17 mouse cellular contexts compared by ENCODE assay signal in the genomic region with DNA sequence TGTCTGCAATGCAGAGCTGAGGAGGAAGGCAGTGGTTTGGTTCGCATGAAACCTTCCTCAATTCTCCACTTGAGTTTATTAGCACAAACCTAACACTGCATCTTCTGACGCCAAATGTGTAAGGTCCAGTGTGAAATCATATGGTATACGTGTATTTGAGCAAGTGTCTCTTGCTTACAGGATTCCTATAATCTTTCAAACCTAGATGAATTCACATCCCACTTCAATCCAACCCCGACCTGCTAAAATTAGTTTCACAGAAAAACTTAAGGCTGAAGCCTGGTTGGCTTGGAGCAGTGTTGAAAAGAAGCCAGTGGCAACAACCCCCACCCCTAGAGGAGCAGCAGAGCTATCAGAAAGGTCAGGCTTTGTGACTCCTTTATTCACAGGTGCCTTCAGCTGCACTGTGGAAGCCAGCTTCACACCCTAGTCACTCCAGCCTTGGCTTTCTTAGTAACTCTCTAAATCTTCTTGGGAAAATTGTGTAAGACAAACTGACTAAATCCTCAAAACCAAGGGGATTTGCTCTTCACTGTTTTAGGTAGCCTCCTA. TPM values are rescaled to one million over a fixed set of nuclear protein-coding genes. Genes with fewer than 3 reads are reported as not detected.
DNase-seq lines count a peak whose midpoint lies in the region; ATAC-seq lines count a peak whose summit lies in the region.
"Had no signal": no experiment of that assay in that cellular context is flagged by ENCODE, and none has a peak within 500 bp of the region (broad histone marks: within the 10 kb centered on the region; RNA-seq: fewer than 3 reads in every experiment).

No protein-coding gene starts in this region.

- H3K4me1 ChIP-seq in kidney, embryonic 16.5 days (ENCODE audit: insufficient read depth, low read length) = peaks cover 15% of the 10 kb centered on the region; the same call in 1 of the 2 replicates
- no peaks in the 10 kb centered on the region; the same call in 1 of the 2 replicates for H3K4me1 ChIP-seq in kidney, embryonic 14.5 days (ENCODE audit: control insufficient read depth, insufficient read depth, low read length)
- peaks cover 4% of the 10 kb centered on the region; the same call in 1 of the 2 replicates for H3K4me1 ChIP-seq in embryonic facial prominence, embryonic 14.5 days (ENCODE audit: control insufficient read depth, insufficient read depth, low read length)
- H3K4me1 ChIP-seq in hindbrain, embryonic 14.5 days (replicated peaks; ENCODE audit: control insufficient read depth, insufficient read depth, low read length) = peaks cover 25% of the 10 kb centered on the region
- H3K4me1 ChIP-seq in neural tube, embryonic 11.5 days (ENCODE audit: control insufficient read depth, insufficient read depth, low read length) = peaks cover 8% of the 10 kb centered on the region; the same call in 1 of the 2 replicates
- H3K4me1 ChIP-seq: liver, embryonic 13.5 days had no signal

- H3K9ac ChIP-seq in kidney, embryonic 16.5 days (replicated peaks; ENCODE audit: low read length) = 0 out of 2 replicates have a peak overlapping the region, but pooled peaks have one; percentile 8
- no peak overlapping the region for H3K9ac ChIP-seq in kidney, embryonic 14.5 days (ENCODE audit: low read depth, low read length)
- H3K9ac ChIP-seq in embryonic facial prominence, embryonic 14.5 days (ENCODE audit: low read depth, low read length) = peak overlapping the region; percentile 35; the same call in 1 of the 2 replicates
- peak overlapping the region; percentile 88 for H3K9ac ChIP-seq in hindbrain, embryonic 14.5 days
- peak overlapping the region; percentile 44 for H3K9ac ChIP-seq in neural tube, embryonic 11.5 days (ENCODE audit: low read length)
- H3K9ac ChIP-seq: kidney, embryonic 15.5 days; liver, embryonic 13.5 days had no signal

- ATAC-seq in kidney, embryonic 16.5 days (ENCODE audit: low FRiP score, low TSS enrichment) = no peak
- no peak for ATAC-seq in kidney, embryonic 14.5 days (ENCODE audit: low FRiP score, low TSS enrichment)
- ATAC-seq in embryonic facial prominence, embryonic 14.5 days (ENCODE audit: low read depth) = no peak
- ATAC-seq in hindbrain, embryonic 14.5 days (ENCODE audit: low FRiP score) = no peak
- no peak for ATAC-seq in neural tube, embryonic 11.5 days (ENCODE audit: insufficient read depth, low FRiP score, low TSS enrichment)
- ATAC-seq in erythroblast, adult 5-6 weeks (replicated peaks; ENCODE audit: low FRiP score, poor library complexity, severe bottlenecking) = no peak
- ATAC-seq in monocyte, adult 5-6 weeks (replicated peaks; ENCODE audit: insufficient number of reproducible peaks, low FRiP score, low TSS enrichment, poor library complexity, severe bottlenecking) = no peak

- no peak overlapping the region for H3K4me3 ChIP-seq in kidney, embryonic 16.5 days (ENCODE audit: low read length)
- no peak overlapping the region for H3K4me3 ChIP-seq in kidney, embryonic 14.5 days (ENCODE audit: low read length)
- H3K4me3 ChIP-seq in embryonic facial prominence, embryonic 14.5 days (ENCODE audit: low read depth, low read length) = 0 out of 2 replicates have a peak overlapping the region, but pooled peaks have one; percentile 5
- peak overlapping the region; percentile 89 for H3K4me3 ChIP-seq in hindbrain, embryonic 14.5 days (replicated peaks; ENCODE audit: low read length)
- H3K4me3 ChIP-seq in neural tube, embryonic 11.5 days (ENCODE audit: low read depth, low read length) = peak overlapping the region; percentile 95
- H3K4me3 ChIP-seq: erythroblast, embryonic 14.5 days; kidney, embryonic 15.5 days; liver, embryonic 13.5 days had no signal

- H3K27me3 ChIP-seq in kidney, embryonic 16.5 days (ENCODE audit: insufficient read depth, low read length) = peaks cover 91% of the 10 kb centered on the region
- peaks cover 93% of the 10 kb centered on the region for H3K27me3 ChIP-seq in kidney, embryonic 14.5 days (ENCODE audit: control insufficient read depth, insufficient read depth, low read length)
- H3K27me3 ChIP-seq in embryonic facial prominence, embryonic 14.5 days (replicated peaks; ENCODE audit: control insufficient read depth, insufficient read depth, low read length) = peaks cover 88% of the 10 kb centered on the region
- no peaks in the 10 kb centered on the region for H3K27me3 ChIP-seq in hindbrain, embryonic 14.5 days (ENCODE audit: control insufficient read depth, insufficient read depth, low read length)
- 0 out of 2 replicates have a peak, but pooled peaks cover 13% of the 10 kb centered on the region for H3K27me3 ChIP-seq in neural tube, embryonic 11.5 days (ENCODE audit: control insufficient read depth, insufficient read depth, low read length)

- no peaks in the 10 kb centered on the region for H3K9me3 ChIP-seq in kidney, embryonic 16.5 days (ENCODE audit: low read length)
- H3K9me3 ChIP-seq in kidney, embryonic 14.5 days (ENCODE audit: control insufficient read depth, low read length) = no peaks in the 10 kb centered on the region
- H3K9me3 ChIP-seq in embryonic facial prominence, embryonic 14.5 days (ENCODE audit: control insufficient read depth, low read length) = no peaks in the 10 kb centered on the region
- no peaks in the 10 kb centered on the region for H3K9me3 ChIP-seq in hindbrain, embryonic 14.5 days (ENCODE audit: control insufficient read depth, low read length)
- H3K9me3 ChIP-seq in neural tube, embryonic 11.5 days (ENCODE audit: control insufficient read depth, low read length) = no peaks in the 10 kb centered on the region
- H3K9me3 ChIP-seq: kidney, embryonic 15.5 days; liver, embryonic 13.5 days had no signal

- no peak overlapping the region for H3K27ac ChIP-seq in kidney, embryonic 16.5 days (ENCODE audit: low read length)
- no peak overlapping the region for H3K27ac ChIP-seq in kidney, embryonic 14.5 days (ENCODE audit: low read depth, low read length)
- no peak overlapping the region for H3K27ac ChIP-seq in embryonic facial prominence, embryonic 14.5 days (replicated peaks; ENCODE audit: low read depth, low read length)
- H3K27ac ChIP-seq in hindbrain, embryonic 14.5 days = peak overlapping the region; percentile 98
- peak overlapping the region; percentile 34; the same call in 1 of the 2 replicates for H3K27ac ChIP-seq in neural tube, embryonic 11.5 days (ENCODE audit: low read depth, low read length)
- H3K27ac ChIP-seq: kidney, embryonic 15.5 days; liver, embryonic 13.5 days had no signal

- H3K36me3 ChIP-seq in kidney, embryonic 16.5 days (ENCODE audit: insufficient read depth, low read length) = no peaks in the 10 kb centered on the region
- H3K36me3 ChIP-seq in kidney, embryonic 14.5 days (ENCODE audit: control insufficient read depth, insufficient read depth, low read length) = no peaks in the 10 kb centered on the region
- no peaks in the 10 kb centered on the region for H3K36me3 ChIP-seq in embryonic facial prominence, embryonic 14.5 days (ENCODE audit: control insufficient read depth, insufficient read depth, low read length)
- H3K36me3 ChIP-seq in hindbrain, embryonic 14.5 days (replicated peaks; ENCODE audit: control insufficient read depth, insufficient read depth) = no peaks in the 10 kb centered on the region
- no peaks in the 10 kb centered on the region for H3K36me3 ChIP-seq in neural tube, embryonic 11.5 days (ENCODE audit: control insufficient read depth, insufficient read depth, low read length)
- H3K36me3 ChIP-seq: kidney, embryonic 15.5 days; liver, embryonic 13.5 days had no signal

- peak overlapping the region; percentile 27 for H3K4me2 ChIP-seq in kidney, embryonic 16.5 days (replicated peaks; ENCODE audit: low read depth, low read length)
- no peak overlapping the region for H3K4me2 ChIP-seq in kidney, embryonic 14.5 days (replicated peaks; ENCODE audit: low read depth, low read length)
- H3K4me2 ChIP-seq in embryonic facial prominence, embryonic 14.5 days (ENCODE audit: low read depth, low read length) = peak overlapping the region; percentile 31
- H3K4me2 ChIP-seq in hindbrain, embryonic 14.5 days (replicated peaks) = peak overlapping the region; percentile 99
- peak overlapping the region; percentile 94 for H3K4me2 ChIP-seq in neural tube, embryonic 11.5 days (ENCODE audit: low read depth)
- H3K4me2 ChIP-seq: kidney, embryonic 15.5 days; liver, embryonic 13.5 days had no signal

- DNase-seq in embryonic facial prominence, embryonic 14.5 days (ENCODE audit: low spot score) = no peak
- no peak for DNase-seq in hindbrain, embryonic 14.5 days (ENCODE audit: low spot score)
- no peak for DNase-seq in neural tube, embryonic 11.5 days (ENCODE audit: low spot score)
- no peak for DNase-seq in cerebellum, adult 9-10 months
- DNase-seq: B cell, adult 2 months; gastrocnemius, postnatal 25 days; liver, embryonic 13.5 days; lung, postnatal 4 days had no signal

- 12% methylated on average over 4 of the region's 4 CpGs for WGBS in kidney, embryonic 16.5 days
- WGBS in kidney, embryonic 14.5 days = 7% methylated on average over 4 of the region's 4 CpGs
- WGBS in embryonic facial prominence, embryonic 14.5 days = 23% methylated on average over 4 of the region's 4 CpGs
- 18% methylated on average over 4 of the region's 4 CpGs for WGBS in hindbrain, embryonic 14.5 days
- WGBS in neural tube, embryonic 11.5 days = 2% methylated on average over 4 of the region's 4 CpGs

RNA-seq across cellular contexts. Expression of gene Pou3f3, which starts 5.5 kb away (rescaled TPM):
- 7.6 and 8.4 TPM in 2 replicates for polyA plus RNA-seq in kidney, embryonic 16.5 days (2015; fragmentation: Nextera tagmentation; extraction: Ambion mirVana)
- 8.5 and 8.8 TPM in 2 replicates for polyA plus RNA-seq in kidney, embryonic 14.5 days (2014; fragmentation: Nextera tagmentation; extraction: Ambion mirVana)
- polyA plus RNA-seq in embryonic facial prominence, embryonic 14.5 days (2014; fragmentation: Nextera tagmentation; extraction: Ambion mirVana) = 2.9 and 3.4 TPM in 2 replicates
- 10.6 and 11.5 TPM in 2 replicates for polyA plus RNA-seq in hindbrain, embryonic 14.5 days (2014; fragmentation: Nextera tagmentation; extraction: Ambion mirVana)
- polyA plus RNA-seq in neural tube, embryonic 11.5 days (2014; fragmentation: Nextera tagmentation; extraction: Ambion mirVana) = 11.4 and 11.9 TPM in 2 replicates
- not detected in 2 replicates for total RNA-seq in erythroblast, adult 5-6 weeks (2015; ENCODE audit: low replicate concordance)
- 0.14 TPM in 1 of 2 replicates, not detected in the other for total RNA-seq in erythroblast, adult 5-6 weeks (2017; ENCODE audit: low replicate concordance)
- not detected in 3 replicates for total RNA-seq in monocyte, adult 5-6 weeks (2017)
- total RNA-seq: gastrocnemius, postnatal 25 days; MEL; neutrophil, adult 5-6 weeks had no signal
- polyA plus RNA-seq: erythroblast, embryonic 14.5 days; heart, postnatal 0 days had no signal

Comparison
In these comparisons a context has a peak if more than half of its experiments do, and no peak if none do; other contexts are left out.
1. H3K27ac ChIP-seq: peak in hindbrain, embryonic 14.5 days (single experiment) and neural tube, embryonic 11.5 days (single experiment); none in kidney, embryonic 16.5 days (single experiment), kidney, embryonic 14.5 days (single experiment) and embryonic facial prominence, embryonic 14.5 days (single experiment).
2. H3K4me3 ChIP-seq: peak in embryonic facial prominence, embryonic 14.5 days (single experiment), hindbrain, embryonic 14.5 days (single experiment) and neural tube, embryonic 11.5 days (single experiment); none in kidney, embryonic 16.5 days (single experiment) and kidney, embryonic 14.5 days (single experiment).